Mouse (Mus musculus) brain, embryonic 14.5 days (tissue): Measurements from ENCODE around the gene Sox18.

ENCODE experiments used
- CTCF ChIP-seq: fragments of 200-500 bp; IDR thresholded peaks from 2 replicates; pipeline ENCODE4 v1.5.1; 2012; ENCODE audit warnings: inconsistent platforms, mild to moderate bottlenecking, moderate library complexity, borderline replicate concordance; ENCODE audit not compliant: insufficient read depth, insufficient read length; ENCODE audit errors: extremely low read depth
- POLR2A ChIP-seq: fragments of 200-500 bp; IDR thresholded peaks from 2 replicates; pipeline ENCODE4 v1.6.1; 2012; ENCODE audit warnings: mild to moderate bottlenecking, inconsistent platforms, borderline replicate concordance; ENCODE audit not compliant: poor library complexity, insufficient read depth, insufficient read length, severe bottlenecking; ENCODE audit errors: extremely low read depth

- TF ChIP-seq CTCF (no peak), POLR2A (no peak)
Measured at GRCm38 (mm10) chr2:181680716-181681117, 9.3 kb upstream of the Sox18 start.
